Mouse (Mus musculus) MEL (cell line): ENCODE results near the gene Ogt. TPM values are rescaled to one million over a fixed set of nuclear protein-coding genes. Genes with fewer than 3 reads are reported as not detected.

Experiments used
- DNase-seq: peaks from one replicate; pipeline ENCODE4 v3.0.0; 2011; ENCODE audit warnings: low read depth, low spot score
- H3K27ac ChIP-seq: 2 replicates; pipeline ENCODE4 v1.5.1; 2012; ENCODE audit warnings: low read depth, mild to moderate bottlenecking, control low read depth, low read length, moderate library complexity; ENCODE audit not compliant: control insufficient read depth
- H3K27me3 ChIP-seq, 2 experiments: fragments of 150-350 bp in 1 of 2; sonication (generic) in 1 of 2; 2 replicates each; pipeline ENCODE4 v1.6.1; 2012; ENCODE audit warnings: low read length in 2 of 2, mild to moderate bottlenecking in 2 of 2, improper control_type of control experiment in 1 of 2, moderate library complexity in 1 of 2; ENCODE audit not compliant: insufficient read depth in 2 of 2, control insufficient read depth in 1 of 2
- H3K36me3 ChIP-seq, 2 experiments: 2 replicates each; pipeline ENCODE4 v1.6.1; 2012 to 2014; ENCODE audit warnings: low read length in 2 of 2, improper control_type of control experiment in 1 of 2, inconsistent platforms in 1 of 2, mild to moderate bottlenecking in 1 of 2; ENCODE audit not compliant: insufficient read depth in 2 of 2, control insufficient read depth in 1 of 2
- H3K4me1 ChIP-seq, 2 experiments: fragments of 150-350 bp in 1 of 2; sonication (generic) in 1 of 2; 2 replicates each; pipeline ENCODE4 v1.6.1; 2012; ENCODE audit warnings: low read length in 2 of 2, improper control_type of control experiment in 1 of 2, mild to moderate bottlenecking in 1 of 2; ENCODE audit not compliant: insufficient read depth in 2 of 2, control insufficient read depth in 1 of 2
- H3K4me3 ChIP-seq, 2 experiments: fragments of 150-350 bp in 1 of 2; sonication (generic) in 1 of 2; 2 replicates each; pipeline ENCODE4 v1.5.1; 2012; ENCODE audit warnings: low read depth in 2 of 2, low read length in 2 of 2, mild to moderate bottlenecking in 2 of 2, moderate library complexity in 2 of 2, control low read depth in 1 of 2, improper control_type of control experiment in 1 of 2; ENCODE audit not compliant: control insufficient read depth in 1 of 2, insufficient read depth in 1 of 2
- H3K79me2 ChIP-seq: 2 replicates; pipeline ENCODE4 v1.6.1; 2012; ENCODE audit warnings: mild to moderate bottlenecking, low read length, moderate library complexity; ENCODE audit not compliant: control insufficient read depth, poor library complexity, insufficient read depth
- H3K9ac ChIP-seq: 2 replicates; pipeline ENCODE4 v1.6.1; 2012; ENCODE audit warnings: low read depth, mild to moderate bottlenecking, control low read depth, low read length, moderate library complexity; ENCODE audit not compliant: control insufficient read depth, poor library complexity, severe bottlenecking
- H3K9me3 ChIP-seq: fragments of 150-350 bp; sonication (generic); replicated peaks from 2 replicates; pipeline ENCODE4 v1.6.1; 2012; ENCODE audit warnings: mild to moderate bottlenecking, low read length, improper control_type of control experiment, moderate library complexity; ENCODE audit not compliant: insufficient read depth
- BHLHE40 ChIP-seq: IDR thresholded peaks from 2 replicates; pipeline ENCODE4 v1.6.1; 2012; ENCODE audit warnings: low read depth, mild to moderate bottlenecking, inconsistent platforms, low read length, improper control_type of control experiment, borderline replicate concordance
- CHD1 ChIP-seq: IDR thresholded peaks from 2 replicates; pipeline ENCODE4 v1.6.1; 2012; ENCODE audit warnings: low read depth, mild to moderate bottlenecking, inconsistent platforms, low read length, improper control_type of control experiment
- CTCF ChIP-seq, 3 experiments: IDR thresholded peaks in 2 of 3; conservative IDR thresholded peaks in 1 of 3; 2 replicates each; pipeline ENCODE4 v1.5.1; 2011 to 2012; ENCODE audit warnings: low read length in 3 of 3, low read depth in 2 of 3, mild to moderate bottlenecking in 2 of 3, improper control_type of control experiment in 1 of 3, inconsistent platforms in 1 of 3, mixed read lengths in 1 of 3, moderate library complexity in 1 of 3; ENCODE audit not compliant: control insufficient read depth in 1 of 3, insufficient read depth in 1 of 3, poor library complexity in 1 of 3, severe bottlenecking in 1 of 3
- E2F4 ChIP-seq: IDR thresholded peaks from 2 replicates; pipeline ENCODE4 v1.6.1; 2011; ENCODE audit warnings: low read depth, low read length, improper control_type of control experiment, borderline replicate concordance
- GATA1 ChIP-seq: IDR thresholded peaks from 2 replicates; pipeline ENCODE4 v1.6.1; 2011; ENCODE audit warnings: low read depth, low read length, improper control_type of control experiment
- MAX ChIP-seq: IDR thresholded peaks from 2 replicates; pipeline ENCODE4 v1.6.1; 2011; ENCODE audit warnings: low read length, improper control_type of control experiment
- MXI1 ChIP-seq: IDR thresholded peaks from 2 replicates; pipeline ENCODE4 v1.6.1; 2011; ENCODE audit warnings: mild to moderate bottlenecking, low read depth, low read length, improper control_type of control experiment
- MYB ChIP-seq: IDR thresholded peaks from 2 replicates; pipeline ENCODE4 v1.6.1; 2011; ENCODE audit warnings: mild to moderate bottlenecking, low read depth, low read length, improper control_type of control experiment
- MYC ChIP-seq: IDR thresholded peaks from 2 replicates; pipeline ENCODE4 v1.6.1; 2011; ENCODE audit warnings: low read depth, mild to moderate bottlenecking, low read length, improper control_type of control experiment, moderate library complexity
- NRF1 ChIP-seq: IDR thresholded peaks from 2 replicates; pipeline ENCODE4 v1.6.1; 2014; ENCODE audit warnings: low read depth, mild to moderate bottlenecking, inconsistent platforms, low read length, improper control_type of control experiment, moderate library complexity; ENCODE audit not compliant: poor library complexity, insufficient read depth, severe bottlenecking
- POLR2AphosphoS5 ChIP-seq: IDR thresholded peaks from 2 replicates; pipeline ENCODE4 v1.6.1; 2012; ENCODE audit warnings: low read depth, borderline replicate concordance, mild to moderate bottlenecking, inconsistent platforms, low read length, moderate library complexity, mixed read lengths
- RAD21 ChIP-seq: IDR thresholded peaks from 2 replicates; pipeline ENCODE4 v1.6.1; 2011; ENCODE audit warnings: mild to moderate bottlenecking, low read depth, low read length, improper control_type of control experiment
- RCOR1 ChIP-seq: IDR thresholded peaks from 2 replicates; pipeline ENCODE4 v1.6.1; 2012; ENCODE audit warnings: low read depth, mild to moderate bottlenecking, inconsistent platforms, low read length, improper control_type of control experiment
- SMC3 ChIP-seq: IDR thresholded peaks from 2 replicates; pipeline ENCODE4 v1.6.1; 2011; ENCODE audit warnings: low read depth, low read length, improper control_type of control experiment
- TCF12 ChIP-seq: IDR thresholded peaks from 2 replicates; pipeline ENCODE4 v1.6.1; 2014; ENCODE audit warnings: low read depth, mild to moderate bottlenecking, inconsistent platforms, low read length, improper control_type of control experiment, moderate library complexity
- USF1 ChIP-seq: IDR thresholded peaks from 2 replicates; pipeline ENCODE4 v1.6.1; 2014; ENCODE audit warnings: low read depth, mild to moderate bottlenecking, inconsistent platforms, low read length, improper control_type of control experiment, moderate library complexity
- ZKSCAN1 ChIP-seq: IDR thresholded peaks from 2 replicates; pipeline ENCODE4 v1.6.1; 2012; ENCODE audit warnings: low read depth, mild to moderate bottlenecking, inconsistent platforms, low read length, improper control_type of control experiment, moderate library complexity
- ZMIZ1 ChIP-seq: IDR thresholded peaks from 2 replicates; pipeline ENCODE4 v1.6.1; 2012; ENCODE audit warnings: low read depth, mild to moderate bottlenecking, inconsistent platforms, low read length, improper control_type of control experiment, moderate library complexity
- ZNF384 ChIP-seq: IDR thresholded peaks from 2 replicates; pipeline ENCODE4 v1.6.1; 2012; ENCODE audit warnings: low read depth, mild to moderate bottlenecking, inconsistent platforms, low read length, improper control_type of control experiment
- polyA plus RNA-seq, 2 experiments: library from polyadenylated mRNA; stranded (reverse) in 1 of 2; unstranded in 1 of 2; fragments of >175 nt in 1 of 2; fragments of >200 nt in 1 of 2; gene quantifications; 2 replicates each; pipeline versions ENCODE4 v1.2.1 to v1.2.4; 2012; ENCODE audit warnings: low replicate concordance in 2 of 2, low read depth in 1 of 2; ENCODE audit not compliant: insufficient read length in 2 of 2, insufficient read depth in 1 of 2, missing spikeins in 1 of 2
- total RNA-seq: library from RNA; depleted of rRNA; stranded (reverse); fragments of 300-350 nt; gene quantifications from 2 replicates; pipeline ENCODE4 v1.2.3, GENCODE M21; 2012

Gene Ogt
- total and polyA plus RNA-seq, 3 experiments, result 20.2 to 41.2 TPM; not detected in 1

- no peak for TF ChIP-seq TCF12
- TF ChIP-seq MAX, result no peak
- no peak for TF ChIP-seq ZMIZ1
- TF ChIP-seq RAD21, result no peak
- no peak for TF ChIP-seq MYC
- TF ChIP-seq CHD1, result no peak
- no peak for TF ChIP-seq NRF1
- no peak for TF ChIP-seq USF1
- TF ChIP-seq MXI1, result no peak
- no peak for TF ChIP-seq BHLHE40
- TF ChIP-seq SMC3, result no peak
- no peak for TF ChIP-seq MYB
- TF ChIP-seq ZKSCAN1, result no peak
- Histone ChIP-seq H3K27me3 (no peaks in the 10 kb centered on the region), H3K4me3 (no peak overlapping the region), H3K4me1 (no peaks in the 10 kb centered on the region), H3K9me3 (no peaks in the 10 kb centered on the region), H3K9ac (no peak overlapping the region), H3K79me2 (no peaks in the 10 kb centered on the region), H3K27ac (no peak overlapping the region), H3K36me3 (no peaks in the 10 kb centered on the region)
- no peak for DNase-seq
Observed at GRCm38 (mm10) chrX:101620317-101620716, 19.5 kb upstream of the Ogt start.

DNA sequence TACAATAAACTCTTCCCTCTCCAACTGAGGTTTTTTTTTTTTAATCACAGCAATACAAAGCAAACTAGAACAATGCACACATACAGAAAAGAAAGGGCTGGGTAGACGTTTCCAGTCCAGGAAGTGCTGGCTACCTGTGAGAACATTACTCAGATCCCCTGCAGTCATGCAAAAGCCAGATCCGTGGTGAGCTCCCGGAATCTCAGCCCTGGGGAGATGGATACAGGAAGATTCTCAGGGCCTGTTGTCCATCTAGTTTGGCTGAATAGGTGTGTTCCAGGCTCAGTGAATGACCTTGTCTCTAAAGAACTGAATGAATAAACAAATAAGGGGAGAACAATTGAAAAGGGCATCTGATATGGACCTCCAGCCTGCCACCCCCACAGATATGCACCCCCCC is 17.3 kb upstream of the Ogt start:
- H3K9me3 ChIP-seq, result no peaks in the 10 kb centered on the region
- no peak overlapping the region for H3K27ac ChIP-seq
- no peaks in the 10 kb centered on the region for H3K4me1 ChIP-seq
- H3K27me3 ChIP-seq, result no peaks in the 10 kb centered on the region
- no peaks in the 10 kb centered on the region for H3K79me2 ChIP-seq
- TF ChIP-seq POLR2AphosphoS5 (no peak), ZNF384 (no peak), RAD21 (no peak), CHD1 (no peak), RCOR1 (no peak), SMC3 (no peak), MXI1 (no peak), GATA1 (no peak), CTCF (IDR thresholded peaks at IDR 0.05 in 2 of 3, conservative IDR thresholded peaks at IDR 0.05 in 1 of 3; ENCODE audit: control insufficient read depth in 1 of 3, insufficient read depth in 1 of 3, low read depth in 2 of 3, low read length in 3 of 3, poor library complexity in 1 of 3, severe bottlenecking in 1 of 3) (no peak), TCF12 (no peak), MYB (no peak), E2F4 (no peak)
- TF ChIP-seq, all 39 proteins: peak for 0
- H3K9ac ChIP-seq, result no peak overlapping the region
- DNase-seq, result no peak
- no peaks in the 10 kb centered on the region for H3K36me3 ChIP-seq
- no peak overlapping the region for H3K4me3 ChIP-seq
